Mouse (Mus musculus): ENCODE data around the gene Rere.

Rere gene

DNA sequence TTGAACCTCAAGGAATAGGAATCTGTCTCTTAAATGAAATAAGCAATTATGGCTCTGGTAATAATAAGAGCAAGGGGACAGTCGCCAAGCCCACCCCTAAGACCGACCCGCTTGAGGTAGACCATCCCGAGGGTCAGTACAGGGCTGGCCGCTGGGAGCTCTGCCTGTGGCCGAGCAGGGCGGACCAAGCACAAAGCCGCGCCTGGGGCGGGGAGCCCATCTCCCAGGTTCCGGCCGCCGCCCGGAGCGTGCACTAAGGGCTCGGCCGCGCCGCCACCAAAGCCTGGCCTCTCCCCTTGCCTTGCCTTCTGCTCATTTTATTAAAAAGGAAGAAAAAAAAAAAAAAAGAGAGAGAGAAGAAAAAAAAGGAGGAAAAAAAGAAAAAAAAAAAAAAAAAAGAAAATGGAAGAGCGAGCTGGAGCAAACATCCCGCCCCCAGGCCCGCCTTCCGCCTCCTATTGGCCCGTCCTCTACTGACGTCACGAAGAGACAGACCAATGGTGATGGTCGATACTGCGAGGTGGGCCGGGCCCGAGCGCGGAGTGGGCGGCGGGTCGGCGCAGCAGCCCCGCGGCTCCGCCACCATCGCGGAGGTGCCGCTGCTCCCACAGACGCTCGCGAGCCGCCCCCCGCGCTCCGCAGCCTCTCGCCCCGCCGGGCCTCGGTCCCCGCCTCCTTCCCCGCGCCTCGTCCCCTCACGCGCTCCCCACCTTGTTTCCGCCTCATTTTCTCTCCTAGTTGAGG is at the start of gene Rere:
Gene Rere, plus strand, starts transcription at position 629 of the 744 bp plus-strand sequence.
- peak; percentile 97 for ATAC-seq (ENCODE audit: insufficient number of reproducible peaks, low FRiP score, low TSS enrichment)

DNA sequence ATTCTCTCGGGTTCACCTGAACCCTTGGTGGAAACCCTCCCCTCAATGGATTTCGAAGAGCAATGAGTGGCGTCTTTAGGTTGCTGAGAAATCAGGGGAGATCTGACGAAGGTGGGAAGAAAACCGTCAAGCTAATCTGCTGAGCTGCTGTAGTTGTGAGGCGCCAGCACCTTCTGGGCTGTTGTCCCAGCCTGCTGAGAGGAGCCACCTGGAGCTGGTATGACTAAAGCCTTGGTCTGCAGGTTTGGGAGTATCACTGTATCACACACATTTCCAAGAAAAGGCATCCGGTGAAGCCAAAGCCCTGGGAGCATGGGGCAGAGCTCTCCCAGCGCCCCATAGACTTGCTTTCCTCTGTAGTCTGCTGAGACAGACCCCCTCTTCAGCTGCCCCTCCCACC is 49.6 kb upstream of the Rere start:
- no peak for ATAC-seq (ENCODE audit: insufficient number of reproducible peaks, low FRiP score, low TSS enrichment)

DNA sequence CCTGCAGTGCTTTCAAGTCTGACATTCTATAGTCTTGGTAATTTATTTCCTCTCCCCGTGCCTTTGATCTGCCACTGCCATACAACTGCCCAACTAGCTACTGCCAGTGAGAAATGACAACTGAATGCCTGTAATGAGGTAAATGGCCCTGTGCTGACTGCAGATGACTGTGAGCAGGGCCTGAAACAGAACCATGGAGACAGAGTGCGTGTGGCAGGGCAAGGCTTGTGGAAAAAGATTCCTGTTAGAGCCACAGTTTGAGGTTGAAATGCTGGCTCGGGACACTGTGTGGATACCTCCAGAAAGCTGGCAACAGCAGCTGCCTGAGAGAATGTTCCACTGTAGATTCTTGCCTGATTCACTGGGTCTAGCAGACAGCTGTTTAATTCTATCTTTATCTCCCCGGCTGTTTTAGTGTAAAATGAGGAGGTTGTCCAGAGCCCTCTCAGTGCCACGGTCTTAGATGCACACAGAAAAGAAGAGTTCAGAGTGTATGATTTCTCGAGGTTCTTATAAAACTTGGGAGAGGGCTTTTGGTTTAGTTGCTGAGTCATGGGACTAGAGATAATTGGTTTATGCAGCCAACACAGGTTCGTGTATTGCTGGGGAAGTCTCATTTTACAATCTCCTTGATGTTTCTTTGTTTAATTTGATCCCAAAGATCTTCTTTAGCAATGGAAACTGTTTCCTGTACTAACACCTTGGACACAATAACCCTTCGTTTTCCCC is 46.7 kb upstream of the Rere start:
- no peak for ATAC-seq (ENCODE audit: insufficient number of reproducible peaks, low FRiP score, low TSS enrichment)

DNA sequence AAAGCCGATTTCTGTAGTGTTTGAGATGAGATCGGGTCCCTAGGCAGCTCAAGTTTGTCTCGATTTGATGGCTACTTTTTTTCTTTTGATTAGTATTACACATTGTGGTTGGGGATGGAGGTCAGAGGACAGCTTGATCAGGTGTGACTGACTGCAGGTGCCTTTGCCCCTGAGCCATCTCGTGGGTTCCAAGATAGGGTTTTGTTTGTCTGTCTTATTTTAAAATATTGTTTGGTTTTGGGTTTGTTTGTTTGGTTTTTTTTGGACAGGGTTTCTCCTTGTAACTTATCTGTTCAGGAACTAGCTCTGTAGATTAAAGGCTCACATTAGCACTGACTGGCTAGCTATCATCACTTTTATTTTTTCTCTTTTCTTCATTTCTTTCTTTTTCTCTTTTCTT is 45.9 kb upstream of the Rere start:
- no peak for ATAC-seq (ENCODE audit: insufficient number of reproducible peaks, low FRiP score, low TSS enrichment)

DNA sequence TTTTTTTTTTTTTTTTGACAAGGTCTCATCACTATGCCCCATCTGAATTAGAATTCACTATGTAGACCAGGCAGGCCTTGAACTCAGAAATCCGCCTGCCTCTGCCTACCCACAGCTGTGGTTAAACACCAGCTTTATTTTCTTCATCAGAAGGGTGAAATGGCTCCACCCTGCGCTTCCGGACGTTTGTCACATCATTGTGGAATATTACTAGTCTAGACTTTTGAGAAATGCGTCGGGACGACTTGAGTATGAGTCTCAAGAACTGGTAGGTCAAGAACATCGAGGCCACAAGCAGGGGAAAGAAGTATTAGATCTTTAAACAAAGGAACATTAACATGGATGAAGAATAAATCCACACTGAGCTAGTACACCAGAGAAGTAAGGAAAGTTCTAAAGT is 45.4 kb upstream of the Rere start:
- no peak for ATAC-seq (ENCODE audit: insufficient number of reproducible peaks, low FRiP score, low TSS enrichment)

- peak; percentile 86 for ATAC-seq (ENCODE audit: insufficient number of reproducible peaks, low FRiP score, low TSS enrichment)
Observed at GRCm38 (mm10) chr4:150236521-150237481, 44.6 kb upstream of the Rere start, which contains the start of gene Eno1. Eno1 (plus strand) TSS chr4:150236721.

DNA sequence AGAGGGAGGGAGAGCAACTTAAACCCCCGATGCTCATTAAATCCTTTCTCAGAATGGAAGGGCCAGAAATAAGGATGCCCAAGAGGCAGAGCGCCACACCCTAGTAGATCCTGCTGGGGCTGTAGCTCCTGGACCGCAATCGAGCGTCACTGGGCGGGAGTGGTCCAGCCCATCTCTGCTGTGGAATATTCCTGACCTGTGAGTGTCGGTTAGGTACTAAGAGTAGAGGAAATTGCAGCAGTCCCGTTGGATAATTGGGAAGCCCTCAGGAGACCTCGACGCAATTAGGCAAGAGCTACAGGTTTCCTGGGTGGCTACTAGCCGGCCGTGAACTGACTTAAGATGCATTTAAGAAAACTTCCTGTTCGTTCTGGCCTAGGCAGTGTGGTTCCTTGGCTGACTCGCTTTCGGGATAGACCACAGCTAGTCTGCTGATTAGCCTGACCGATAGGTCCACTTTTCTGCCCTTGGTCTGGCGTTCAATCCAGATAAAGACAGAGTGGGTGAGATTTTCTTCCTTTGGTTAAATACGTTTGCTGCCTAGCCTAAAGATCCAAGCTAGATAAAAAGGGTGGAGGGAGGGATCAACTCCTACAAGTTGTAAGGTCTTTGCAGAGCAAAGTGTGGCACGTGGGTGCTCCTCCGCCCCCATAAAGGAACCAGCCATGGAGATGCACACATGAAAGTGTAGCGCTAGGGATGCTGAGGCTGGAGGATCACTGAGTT is 43.6 kb upstream of the Rere start:
- no peak for ATAC-seq (ENCODE audit: insufficient number of reproducible peaks, low FRiP score, low TSS enrichment)

- ATAC-seq (ENCODE audit: insufficient number of reproducible peaks, low FRiP score, low TSS enrichment) = no peak
Observed at GRCm38 (mm10) chr4:150238433-150239086, 42.9 kb upstream of the Rere start.

GRCm38 (mm10) chr4:150239087-150239480 is 42.4 kb upstream of the Rere start:
- ATAC-seq (ENCODE audit: insufficient number of reproducible peaks, low FRiP score, low TSS enrichment) = no peak

DNA sequence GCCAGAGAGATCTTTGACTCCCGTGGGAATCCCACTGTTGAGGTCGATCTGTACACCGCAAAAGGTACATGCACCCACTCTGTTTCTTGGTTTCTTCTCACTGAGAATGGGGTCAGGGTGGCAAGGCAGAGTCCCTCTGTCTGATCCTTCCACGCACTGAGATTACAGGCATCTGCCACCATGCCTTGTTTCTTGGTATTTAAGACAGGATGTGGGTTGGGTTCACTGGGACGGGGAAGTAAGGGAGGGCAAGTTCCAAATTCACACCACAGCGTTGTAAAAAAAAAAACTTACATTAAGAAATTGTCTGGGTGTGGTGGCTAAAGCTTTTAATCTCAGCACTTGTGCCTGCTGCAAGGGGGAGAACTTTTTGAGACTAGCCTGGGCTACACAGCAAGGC is 41.9 kb upstream of the Rere start:
- ATAC-seq (ENCODE audit: insufficient number of reproducible peaks, low FRiP score, low TSS enrichment) = no peak

- 0 out of 2 replicates have a peak, but pooled peaks have one; percentile 26 for ATAC-seq (ENCODE audit: insufficient number of reproducible peaks, low FRiP score, low TSS enrichment)
Observed at GRCm38 (mm10) chr4:150239951-150240368, 41.5 kb upstream of the Rere start.

GRCm38 (mm10) chr4:150240381-150240886 is 41.0 kb upstream of the Rere start:
- no peak for ATAC-seq (ENCODE audit: insufficient number of reproducible peaks, low FRiP score, low TSS enrichment)

DNA sequence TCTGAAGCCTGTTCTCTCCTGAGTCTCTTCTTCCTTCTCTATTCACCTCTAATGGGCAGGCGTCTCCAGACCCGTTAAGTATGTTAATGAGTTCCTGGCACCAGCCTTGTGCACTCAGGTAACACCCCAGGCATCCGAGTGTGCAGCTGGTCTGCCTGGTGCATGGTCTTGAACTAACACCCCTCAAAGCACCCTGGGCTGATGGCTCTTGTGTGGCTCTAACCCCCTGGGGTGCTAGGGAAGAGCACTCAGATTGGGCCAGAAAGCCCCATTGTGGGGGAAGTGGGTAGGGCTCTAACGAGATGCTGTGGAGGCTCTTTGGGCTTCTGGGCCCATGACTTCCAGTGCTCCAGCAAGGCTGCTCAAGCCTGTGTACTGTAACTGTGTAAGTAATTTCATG is 39.7 kb upstream of the Rere start:
- no peak for ATAC-seq (ENCODE audit: insufficient number of reproducible peaks, low FRiP score, low TSS enrichment)

DNA sequence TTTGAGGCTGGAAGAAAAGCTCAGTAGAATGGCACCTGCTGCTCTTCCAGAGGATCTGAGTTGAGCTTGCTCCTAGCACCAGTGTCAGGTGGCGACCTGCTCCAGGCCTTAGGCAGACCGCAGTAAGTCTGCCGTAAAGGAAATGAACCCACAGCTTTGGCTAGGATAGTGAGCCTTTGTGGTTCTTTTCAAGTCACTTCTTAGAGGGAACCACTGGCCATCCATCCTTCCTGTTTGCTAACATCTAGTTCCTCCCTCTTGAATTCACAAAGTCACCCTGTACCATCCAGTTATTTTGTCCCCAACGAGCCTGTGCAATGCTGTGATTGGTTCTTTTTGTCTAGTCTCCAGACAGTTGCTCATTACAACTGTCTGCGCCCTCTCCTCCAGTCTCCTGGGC is 38.7 kb upstream of the Rere start:
- ATAC-seq (ENCODE audit: insufficient number of reproducible peaks, low FRiP score, low TSS enrichment) = no peak

GRCm38 (mm10) chr4:150245876-150246275 is 35.6 kb upstream of the Rere start:
- no peak for ATAC-seq (ENCODE audit: insufficient number of reproducible peaks, low FRiP score, low TSS enrichment)

GRCm38 (mm10) chr4:150248009-150248408 is 33.4 kb upstream of the Rere start:
- peak; percentile 59 for ATAC-seq (ENCODE audit: insufficient number of reproducible peaks, low FRiP score, low TSS enrichment)

DNA sequence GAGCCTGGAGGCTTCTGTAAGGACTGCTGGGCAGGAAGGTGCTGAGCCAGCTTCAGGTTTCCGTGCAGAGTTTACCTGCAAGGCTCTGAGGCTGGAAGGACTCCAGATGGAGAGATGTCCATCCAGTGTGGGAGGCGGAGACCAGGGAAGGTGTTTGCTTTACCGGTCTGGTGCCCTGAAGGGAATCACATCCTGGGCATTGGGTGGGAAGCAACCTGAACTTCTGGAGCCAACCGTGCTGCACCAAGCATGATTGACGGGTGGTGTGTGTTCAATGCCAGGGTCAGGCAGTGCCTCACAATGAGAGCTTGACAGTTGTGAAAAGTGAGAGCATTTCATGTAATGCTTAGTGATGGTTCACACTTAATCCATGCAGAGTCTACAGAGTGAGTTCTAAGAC is 32.5 kb upstream of the Rere start:
- no peak for ATAC-seq (ENCODE audit: insufficient number of reproducible peaks, low FRiP score, low TSS enrichment)

- ATAC-seq (ENCODE audit: insufficient number of reproducible peaks, low FRiP score, low TSS enrichment) = no peak
Observed at GRCm38 (mm10) chr4:150249731-150250270, 31.6 kb upstream of the Rere start.
